Mouse (Mus musculus): ENCODE results near the gene Fam107b.
"Not testable (repeated sequence)": the region's sequence is repeated elsewhere in the genome, so short reads cannot be mapped to it uniquely, and the experiment has no call there.

The Fam107b gene

DNA sequence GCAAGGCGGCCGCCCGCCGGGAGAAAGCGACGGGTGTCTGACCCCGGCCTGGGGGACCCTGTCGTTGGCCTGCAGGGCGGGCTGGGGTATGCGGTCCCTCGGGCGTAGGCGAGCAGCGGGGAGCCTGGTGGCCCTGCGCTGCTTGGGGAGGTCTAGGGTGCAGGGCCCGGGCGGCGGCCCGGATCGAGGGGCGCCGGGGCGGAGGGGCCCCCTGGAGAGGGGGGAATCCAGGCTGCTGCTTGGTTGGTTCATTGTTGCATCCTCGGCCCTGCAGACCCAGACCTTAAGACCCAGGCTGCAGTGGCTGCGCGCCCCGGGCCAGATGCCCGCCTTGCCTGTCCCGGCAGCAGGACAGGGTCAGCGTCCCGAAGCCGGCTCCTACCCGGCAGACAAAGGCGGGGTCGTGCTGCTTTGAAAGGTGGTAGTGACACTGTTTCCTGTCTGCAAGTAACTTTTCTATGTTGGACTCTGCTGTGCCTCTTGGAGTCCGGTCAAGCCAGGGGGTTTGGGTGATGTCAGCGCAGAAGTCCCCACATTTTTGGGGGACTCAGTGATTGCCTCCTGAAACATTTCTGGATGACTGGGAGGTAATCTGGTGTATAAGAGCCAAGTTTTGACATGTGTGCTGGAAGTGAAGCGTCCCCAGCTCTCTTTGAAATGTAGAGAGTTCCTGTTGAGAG is 143.5 kb downstream of the Fam107b start:
- DNase-seq: peak; percentile 67

DNA sequence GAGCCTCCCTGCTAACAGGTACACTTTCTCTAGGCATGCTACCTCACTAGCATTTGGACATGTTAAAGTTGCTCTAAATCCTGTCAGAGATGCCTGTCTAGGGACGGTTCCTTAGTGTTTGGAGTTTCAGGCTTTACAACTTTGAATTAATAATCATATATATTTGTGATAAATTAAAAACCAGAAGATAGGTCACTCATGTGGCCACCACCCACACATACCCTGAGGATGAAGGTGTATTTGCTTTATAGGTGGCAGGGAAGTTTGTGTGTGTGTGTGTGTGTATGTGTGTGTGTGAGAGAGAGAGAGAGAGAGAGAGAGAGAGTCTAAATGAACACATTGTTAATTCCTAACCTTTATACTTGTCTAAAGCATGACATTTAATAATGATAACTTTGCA is 144.2 kb downstream of the Fam107b start:
- no peak for DNase-seq

DNA sequence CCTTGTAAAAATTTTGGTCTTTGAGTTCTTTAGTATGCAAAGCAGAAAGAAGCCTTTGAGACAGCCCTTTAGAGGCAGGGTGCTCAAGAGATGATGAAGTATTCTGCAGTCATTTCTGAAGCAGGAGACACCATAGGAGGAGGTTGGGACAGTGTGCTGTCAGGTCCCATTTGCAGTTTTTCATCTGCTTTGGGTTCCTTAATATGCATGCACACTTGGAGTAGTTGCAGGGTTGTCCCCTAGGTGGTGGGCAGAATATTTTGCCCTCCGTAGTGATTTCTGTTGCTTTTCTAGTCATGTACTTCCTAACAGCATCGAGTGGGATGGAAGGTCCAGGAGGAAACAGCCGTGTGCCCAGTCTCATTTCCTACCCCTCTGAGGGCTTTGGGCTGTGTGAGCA is 145.1 kb downstream of the Fam107b start:
- DNase-seq: no peak

DNA sequence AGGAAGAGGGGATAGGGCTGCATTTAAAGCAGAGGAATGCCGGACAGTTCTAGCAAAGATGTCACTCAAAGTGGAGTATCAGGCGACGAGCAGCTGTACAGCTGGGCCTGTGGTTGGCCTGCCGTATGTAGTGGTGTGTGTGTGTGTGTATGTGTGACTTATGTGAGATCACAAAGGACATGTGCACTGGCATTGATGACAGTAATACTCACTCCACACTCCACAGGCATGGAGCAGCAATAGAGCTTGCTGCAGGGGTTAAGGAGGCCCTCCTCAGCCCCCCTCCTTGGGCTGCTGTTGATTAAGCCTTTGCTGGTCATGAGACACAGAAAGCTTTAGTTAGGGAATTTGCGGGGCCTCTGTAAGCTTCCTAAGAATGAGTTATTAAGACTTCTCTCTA is 147.0 kb downstream of the Fam107b start:
- no peak for DNase-seq

DNA sequence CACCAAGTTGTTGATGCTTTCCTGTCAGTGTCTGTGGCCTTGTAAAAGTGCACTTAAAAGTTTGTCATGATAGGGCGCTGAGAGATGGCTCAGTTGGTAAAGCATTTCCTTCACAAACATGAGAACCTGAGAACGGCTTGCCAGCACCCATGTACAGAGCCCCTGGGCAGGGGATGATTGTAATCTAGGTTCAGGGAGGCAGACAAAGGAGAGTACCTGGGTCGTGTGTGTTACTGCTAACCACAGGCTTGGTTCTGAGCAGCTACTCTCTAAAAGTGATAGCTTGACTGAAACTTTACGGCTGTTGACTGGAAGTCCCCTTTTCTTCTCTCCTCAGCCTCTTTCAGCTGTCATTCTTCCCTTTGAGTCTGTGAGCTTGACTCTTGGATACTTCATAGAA is 147.6 kb downstream of the Fam107b start:
- no peak for DNase-seq

DNA sequence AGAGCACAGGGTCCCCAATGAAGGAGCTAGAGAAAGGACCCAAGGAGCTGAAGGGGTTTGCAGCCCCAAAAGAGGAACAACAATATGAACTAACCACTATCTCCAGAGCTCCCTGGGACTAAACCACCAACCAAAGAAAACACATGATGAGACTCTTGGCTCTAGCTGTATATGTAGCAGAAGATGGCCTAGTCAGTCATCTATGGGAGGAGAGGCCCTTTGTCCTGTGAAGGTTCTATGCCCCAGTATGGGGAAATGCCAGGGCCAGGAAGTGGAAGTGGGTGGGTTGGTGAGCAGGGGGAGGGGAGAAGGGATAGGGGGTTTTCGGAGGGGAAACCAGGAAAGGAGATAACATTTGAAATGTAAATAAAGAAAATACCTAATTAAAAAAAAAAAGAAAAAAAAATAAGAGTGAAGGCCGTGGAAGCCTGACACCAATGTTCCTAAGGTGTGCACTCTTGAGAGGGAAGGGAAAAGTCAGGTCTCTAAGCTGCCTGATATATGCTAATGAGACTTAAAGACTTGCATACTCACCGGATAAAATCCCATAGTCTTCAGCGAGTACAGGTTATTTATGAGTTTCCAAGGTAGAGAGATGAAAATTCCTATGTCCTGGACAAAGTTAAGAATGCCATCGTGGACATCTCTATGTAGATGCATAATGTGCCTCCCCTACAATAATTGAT is 149.3 kb downstream of the Fam107b start:
- DNase-seq: not testable (repeated sequence)

DNA sequence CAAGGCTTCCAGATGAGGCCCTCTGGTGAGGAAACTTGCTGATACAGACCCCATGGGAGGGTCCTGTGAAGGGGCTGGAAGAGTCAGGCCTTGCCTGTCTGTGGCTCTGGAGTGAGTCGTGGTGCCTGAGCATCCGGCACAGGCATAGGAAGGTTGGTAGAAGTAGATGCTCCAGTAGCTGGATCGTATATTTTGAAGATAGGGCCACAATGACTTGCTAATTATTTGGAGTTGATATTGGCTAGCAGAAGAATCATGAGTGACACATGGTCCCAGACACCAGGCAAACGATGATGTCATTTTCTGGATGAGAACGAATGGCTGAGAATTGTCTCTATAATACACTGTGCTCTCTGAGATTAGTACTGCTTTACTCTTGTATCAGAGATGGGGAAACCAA is 150.8 kb downstream of the Fam107b start:
- no peak for DNase-seq

DNA sequence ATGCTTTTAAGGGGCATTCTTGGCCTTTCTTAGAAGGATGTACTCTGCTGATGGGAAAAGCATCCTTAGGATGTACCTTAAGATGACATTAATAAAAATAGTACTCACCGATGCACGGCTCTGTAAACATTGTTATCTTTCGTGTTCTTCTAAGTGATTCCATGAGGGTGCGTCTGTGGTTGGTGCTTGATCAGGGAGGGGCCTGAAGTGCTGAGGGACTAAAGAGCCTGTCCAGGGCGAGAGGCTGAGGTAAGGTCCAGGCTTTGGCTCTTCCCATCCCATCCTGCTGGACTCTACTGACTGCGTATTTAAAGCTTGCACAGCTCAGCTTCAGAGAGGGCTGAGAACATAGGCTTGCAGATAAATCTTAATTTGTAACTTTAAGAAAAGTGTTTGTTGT is 151.7 kb downstream of the Fam107b start:
- no peak for DNase-seq

DNA sequence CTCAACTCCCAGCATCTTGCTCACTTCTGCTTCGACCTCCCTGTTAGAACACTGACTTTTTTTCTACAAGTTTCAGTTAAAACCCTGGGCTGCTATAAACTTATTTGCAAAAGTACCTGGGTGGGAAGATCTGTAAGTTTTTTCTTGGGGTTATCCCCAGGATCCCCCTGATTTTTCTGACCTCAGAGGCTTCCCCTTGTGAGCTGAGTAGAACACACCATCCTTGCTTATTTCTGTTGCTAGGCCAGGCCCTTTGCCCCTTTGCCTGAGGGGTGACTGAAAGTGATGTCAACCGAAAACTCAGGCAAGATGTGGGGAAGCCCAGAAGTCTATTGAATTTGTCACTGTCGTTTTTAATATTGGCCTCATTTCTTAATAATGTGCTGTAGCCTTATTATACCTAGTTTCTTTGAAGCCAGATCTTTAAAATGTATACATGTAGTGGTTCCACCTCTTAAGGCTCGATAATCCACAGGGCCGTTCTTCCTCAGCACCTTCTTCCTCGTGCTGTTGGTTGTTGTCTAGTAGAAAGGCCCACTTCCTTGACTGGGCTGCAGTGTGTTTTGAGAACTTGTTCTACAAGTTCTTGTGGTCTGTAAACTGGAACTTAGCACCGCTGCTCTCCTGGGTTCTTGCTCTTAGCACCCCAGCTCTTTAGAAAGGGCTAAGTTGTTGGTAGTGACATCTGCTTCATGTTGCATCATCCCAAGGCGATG is 153.3 kb downstream of the Fam107b start:
- DNase-seq: no peak

DNA sequence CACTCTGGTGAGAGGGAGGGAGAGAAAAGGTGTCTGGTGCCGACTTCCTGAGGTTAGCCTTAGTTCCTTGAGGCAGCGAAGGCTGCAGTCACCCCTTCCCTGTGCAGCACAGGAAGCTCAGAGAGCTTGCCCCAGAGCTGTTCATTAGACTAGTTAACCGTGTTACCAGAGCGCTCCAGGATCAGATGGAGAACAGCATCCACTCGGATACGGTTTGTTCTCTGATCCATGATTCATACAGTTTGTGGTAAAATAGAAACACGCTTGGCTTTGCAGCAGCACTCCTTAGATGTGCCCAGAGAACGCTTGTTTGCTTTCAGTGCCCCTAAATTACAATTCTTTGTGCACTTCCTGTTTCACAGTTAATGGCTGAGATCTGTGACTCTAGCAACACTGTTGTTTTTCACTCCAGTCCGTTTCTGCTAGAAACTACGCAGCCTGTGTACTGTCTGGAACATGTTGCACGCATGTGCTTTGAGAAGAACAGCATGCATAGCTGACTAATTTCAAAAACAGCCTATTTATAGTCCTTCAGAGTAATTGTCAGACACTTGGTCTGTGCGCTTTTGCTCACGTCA is 156.3 kb downstream of the Fam107b start:
- DNase-seq: no peak

DNA sequence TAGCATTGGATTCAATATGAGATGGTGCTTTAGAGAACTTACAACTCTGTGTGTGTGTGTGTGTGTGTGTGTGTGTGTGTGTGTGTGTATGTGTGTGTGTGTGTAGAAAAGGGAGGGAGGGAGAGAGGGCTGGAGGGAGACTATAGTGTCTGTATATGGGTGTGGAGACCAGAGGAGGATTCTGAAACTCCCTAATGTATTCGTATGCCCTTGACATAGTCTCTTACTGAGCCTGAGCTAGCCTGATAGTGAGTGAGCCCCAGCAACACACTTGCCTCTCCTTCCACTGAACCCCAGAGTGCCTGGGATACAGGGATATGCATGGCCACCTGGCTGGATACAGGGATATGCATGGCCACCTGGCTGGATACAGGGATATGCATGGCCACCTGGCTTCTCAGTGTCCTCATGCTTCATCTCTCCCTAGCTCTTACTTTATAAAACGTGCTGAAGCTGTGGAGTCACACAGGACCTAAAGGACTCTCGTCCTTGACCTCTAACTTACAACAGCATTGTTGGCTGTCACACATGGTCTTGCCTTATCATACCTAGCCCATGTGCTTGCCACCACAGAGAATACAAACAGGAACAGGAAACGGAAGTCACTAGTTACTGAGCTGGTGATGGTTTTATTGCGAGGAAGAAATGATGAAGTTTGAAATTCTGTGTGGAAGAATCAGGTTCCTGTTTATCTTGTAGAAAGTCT is 157.1 kb downstream of the Fam107b start:
- no peak for DNase-seq

DNA sequence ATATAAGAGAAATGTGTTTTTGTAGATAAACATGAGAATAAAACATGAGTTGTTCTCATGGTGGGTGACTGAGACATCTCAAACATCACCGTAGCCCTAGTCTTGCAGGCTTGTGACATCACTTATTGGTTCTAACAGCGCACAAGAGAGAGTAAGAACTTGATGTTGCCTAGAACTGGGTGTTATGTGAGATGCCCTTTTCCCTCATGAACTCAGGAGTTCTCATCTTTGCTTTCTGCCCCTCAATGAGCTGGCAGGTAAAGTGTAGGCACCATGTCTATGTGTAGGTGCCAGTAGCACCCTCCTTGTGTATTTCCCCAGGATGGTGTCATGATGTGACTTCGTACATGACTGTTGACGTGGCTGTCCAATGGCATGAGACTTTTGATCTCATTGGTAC is 157.8 kb downstream of the Fam107b start:
- DNase-seq: no peak

DNA sequence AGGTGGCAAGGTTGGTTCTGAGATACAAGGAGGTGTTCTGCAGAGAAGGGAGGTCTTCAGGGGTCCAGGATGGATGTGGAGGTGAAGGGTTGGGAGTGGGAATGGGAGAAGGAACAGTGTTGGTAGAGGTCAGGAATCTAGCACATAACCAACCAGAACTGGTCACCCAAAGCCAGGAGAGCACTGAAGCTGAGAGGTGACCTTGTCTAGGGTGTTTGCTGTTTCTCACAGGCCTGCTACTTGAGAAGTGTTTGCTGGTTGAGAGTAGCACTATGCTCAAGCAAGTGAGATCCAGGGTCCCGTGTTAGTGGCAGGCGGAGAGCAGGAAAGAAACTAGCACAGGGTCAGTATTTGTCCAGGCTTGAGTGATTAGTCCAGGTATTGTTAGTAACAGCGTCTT is 159.3 kb downstream of the Fam107b start:
- no peak for DNase-seq

DNA sequence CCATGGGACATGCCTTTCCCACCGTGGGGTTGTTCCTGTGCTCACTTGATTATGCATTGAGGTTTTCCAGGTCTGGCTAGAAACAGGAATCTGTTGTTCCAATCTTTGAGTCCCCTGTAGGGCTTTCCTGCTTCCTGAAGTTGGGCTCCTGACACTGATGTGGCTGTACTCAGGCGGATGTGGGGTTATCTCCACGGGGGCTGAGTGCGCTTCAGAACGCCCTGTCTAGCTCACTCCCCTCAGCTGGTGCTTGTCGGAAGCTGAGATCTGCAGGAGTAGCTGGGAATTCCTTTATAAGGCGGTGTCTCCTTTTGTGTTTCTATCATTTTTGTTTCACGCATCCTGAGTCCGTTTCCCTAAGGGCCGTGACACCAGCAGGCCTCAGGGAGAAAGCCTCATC is 160.5 kb downstream of the Fam107b start:
- DNase-seq: no peak

DNA sequence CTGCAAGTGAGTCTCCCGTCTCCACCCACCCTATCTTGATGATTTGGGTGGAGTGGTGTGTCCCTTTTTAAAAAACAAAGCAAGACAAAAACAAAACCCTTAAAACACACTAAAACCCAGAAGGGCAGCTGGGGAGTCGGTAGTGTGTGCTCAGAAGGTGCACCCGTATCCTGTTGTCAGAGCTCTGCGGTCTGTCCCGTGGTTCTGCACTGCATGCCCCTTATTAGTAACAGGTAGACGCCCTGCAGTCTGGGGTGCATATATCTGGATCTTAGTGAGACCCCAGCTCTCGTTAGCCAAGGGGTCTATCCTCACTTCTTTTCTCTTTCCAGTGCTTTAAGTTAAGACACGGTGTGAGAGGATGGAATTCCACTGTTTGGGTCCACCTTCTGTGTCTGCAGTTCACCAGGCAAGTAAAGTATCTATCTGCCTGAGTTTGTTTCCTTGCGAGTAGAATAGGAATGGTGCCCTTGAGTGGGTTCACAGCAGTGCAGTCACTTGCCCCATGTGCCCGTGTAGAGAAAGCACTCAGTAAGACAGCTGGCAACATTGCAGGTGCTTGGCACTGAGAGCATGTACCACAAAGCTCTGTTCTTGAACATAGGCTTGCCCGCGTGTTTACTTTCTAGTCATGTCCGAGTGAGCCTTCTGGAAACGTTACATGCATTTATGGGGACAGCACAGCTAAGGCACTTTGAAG is 161.2 kb downstream of the Fam107b start:
- no peak for DNase-seq

DNA sequence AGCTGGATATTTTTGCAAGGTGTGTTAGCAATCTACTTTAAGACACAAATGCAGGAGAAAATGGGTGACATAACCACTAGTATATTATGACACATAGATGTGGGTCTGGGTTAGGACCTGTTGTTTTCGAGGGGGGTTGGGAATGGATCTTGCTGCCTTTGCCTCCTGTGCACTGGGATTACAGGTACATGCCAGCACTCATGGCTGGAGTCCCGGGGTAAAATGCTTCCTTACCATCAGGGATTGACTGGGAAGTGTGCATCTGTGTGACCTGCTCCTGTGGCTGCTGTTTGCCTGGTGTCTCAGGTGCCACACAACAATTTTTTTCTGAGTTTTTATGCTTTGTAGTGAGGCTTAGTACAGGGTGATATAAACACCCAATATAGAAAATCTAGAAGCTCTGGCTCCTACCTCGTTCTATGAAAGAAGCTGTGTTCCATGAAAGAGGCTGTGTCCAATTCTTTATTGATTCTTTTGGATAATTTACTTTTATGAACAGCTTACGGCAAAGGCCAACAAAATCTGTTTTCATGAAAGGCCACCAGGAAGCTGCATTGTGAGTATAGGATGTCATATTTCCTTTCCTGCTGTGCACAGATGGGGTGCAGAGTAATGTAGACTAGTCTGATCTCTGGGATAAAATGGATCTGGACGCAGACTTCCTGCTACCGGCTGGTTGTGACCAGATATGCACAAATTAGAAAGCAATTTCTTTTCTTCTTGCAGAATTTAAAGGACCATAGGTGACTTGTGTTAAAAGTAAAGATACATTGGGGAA is 167.8 kb downstream of the Fam107b start:
- DNase-seq: no peak

DNA sequence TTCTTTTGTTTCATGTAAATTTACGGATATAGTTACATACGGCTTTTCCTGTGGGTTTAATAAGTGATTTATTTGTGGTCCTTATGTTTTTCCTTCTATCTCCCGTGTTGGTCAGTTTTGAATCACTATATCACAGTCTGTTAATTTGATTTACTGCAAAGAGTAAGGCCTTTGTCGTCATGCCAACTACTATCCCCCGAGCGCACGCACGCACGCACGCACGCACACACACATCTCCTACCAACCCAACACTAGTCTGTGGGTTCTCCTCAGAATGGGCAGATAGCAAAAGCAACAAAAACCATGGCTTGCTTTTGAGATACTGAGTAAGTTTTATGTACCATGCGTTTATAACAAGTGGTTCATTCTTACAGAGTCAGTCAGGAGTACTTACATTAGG is 168.4 kb downstream of the Fam107b start:
- no peak for DNase-seq

DNA sequence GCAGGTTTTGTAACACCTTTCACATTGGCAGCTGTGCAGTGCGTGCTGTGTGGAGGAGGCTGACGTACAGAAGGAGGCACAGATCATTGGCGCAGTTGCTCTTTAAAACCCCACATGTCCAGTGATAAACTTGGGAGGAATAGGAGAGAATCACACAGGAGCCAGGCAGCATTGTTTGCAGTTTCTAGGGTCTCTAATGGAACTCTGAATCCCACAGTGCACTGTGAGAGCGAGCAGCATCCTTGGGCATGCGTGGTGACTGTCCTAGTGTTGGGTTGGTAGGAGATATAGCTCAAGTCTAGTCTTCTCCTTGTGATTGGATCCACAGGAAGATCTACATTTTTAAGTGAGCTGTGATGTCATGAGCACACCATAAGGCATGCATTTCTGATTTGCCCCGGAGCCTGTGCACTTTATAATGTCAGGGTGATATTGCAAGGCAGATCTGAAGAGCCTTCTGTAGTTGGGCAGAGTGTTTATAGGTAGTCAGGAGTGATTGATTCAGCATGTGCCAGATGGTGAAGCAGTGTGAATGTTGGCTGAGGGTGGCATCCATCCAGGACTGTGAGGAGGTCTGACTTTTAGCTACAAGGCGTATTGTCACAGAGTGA is 169.2 kb downstream of the Fam107b start:
- DNase-seq: no peak

DNA sequence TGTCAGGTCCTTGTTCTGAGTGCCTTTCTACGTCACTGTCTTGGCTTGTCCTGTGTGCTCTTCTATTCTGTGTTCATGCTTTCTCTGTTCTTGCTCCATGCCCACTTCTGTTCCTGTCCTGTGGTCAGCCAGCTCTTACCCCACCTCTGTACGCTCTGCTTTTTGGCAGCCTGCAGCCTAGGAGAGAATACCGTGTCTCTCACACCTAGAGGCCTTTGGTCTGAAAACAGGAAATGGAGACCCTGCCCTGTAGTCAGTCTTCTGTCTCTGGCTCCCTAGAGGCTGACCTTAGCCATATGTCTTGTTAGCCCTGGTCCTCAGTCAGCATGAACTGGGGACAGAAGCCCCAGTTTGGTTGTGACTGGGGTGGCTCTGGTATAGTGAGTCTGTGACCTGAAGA is 170.0 kb downstream of the Fam107b start:
- no peak for DNase-seq

DNA sequence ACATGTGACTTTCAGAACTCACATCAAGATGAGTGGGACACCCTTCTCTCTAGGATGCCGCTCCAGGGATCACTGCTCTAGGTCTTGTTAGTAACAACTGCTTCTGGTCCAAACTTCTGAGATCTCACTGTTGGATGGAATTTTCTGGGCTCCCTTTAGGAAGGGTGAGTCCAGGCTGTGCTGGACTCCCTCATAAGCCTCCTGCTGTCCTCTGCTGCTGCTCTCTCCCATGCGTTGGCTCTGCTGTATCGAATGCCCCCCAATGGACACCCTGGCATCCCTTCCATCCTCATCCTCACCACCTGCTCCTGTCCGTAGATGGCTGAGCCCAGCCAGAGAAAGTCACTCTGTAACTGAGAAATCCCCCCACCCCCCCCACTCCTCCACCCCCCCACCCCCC is 170.4 kb downstream of the Fam107b start:
- DNase-seq: no peak

DNA sequence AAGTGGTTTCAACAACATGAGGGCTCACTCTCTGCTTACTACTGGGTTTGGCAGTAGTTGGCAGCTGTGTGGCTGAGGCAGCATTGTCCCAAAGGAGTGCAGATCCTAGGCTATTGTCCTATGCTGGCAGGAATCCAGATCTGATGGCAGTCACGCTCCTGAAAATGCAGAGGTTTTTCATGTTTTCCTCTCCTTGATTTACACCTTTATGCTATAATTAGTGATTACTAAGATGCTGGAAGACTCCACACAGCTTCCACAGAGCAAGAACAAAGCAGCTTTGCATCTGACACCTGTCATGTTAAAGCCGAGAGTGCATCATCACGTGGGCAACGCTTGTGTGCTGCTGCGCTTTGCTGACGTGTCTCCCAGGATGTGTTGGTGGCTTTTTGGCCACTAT is 172.2 kb downstream of the Fam107b start:
- no peak for DNase-seq
